Mouse (Mus musculus) frontal cortex, adult 2 months (tissue): ENCODE results near the gene Klhl1. TPM values are rescaled to one million over a fixed set of nuclear protein-coding genes. Genes with fewer than 3 reads are reported as not detected.
"Not testable (repeated sequence)": the region's sequence is repeated elsewhere in the genome, so short reads cannot be mapped to it uniquely, and the experiment has no call there.

Experiments
- DNase-seq, 2 experiments: peaks; one replicate each; pipeline ENCODE4 v3.0.0; 2022; ENCODE audit warnings: low spot score in 1 of 2; ENCODE audit errors: extremely low spot score in 1 of 2
- polyA plus RNA-seq: library from polyadenylated mRNA; depleted of rRNA; stranded (reverse); fragments of >200 nt; gene quantifications from 2 replicates; pipeline ENCODE4 v1.2.3, GENCODE M21; 2012; rRNA removed

The Klhl1 gene
- polyA plus RNA-seq: 3.1 and 3.3 TPM in 2 replicates

DNA sequence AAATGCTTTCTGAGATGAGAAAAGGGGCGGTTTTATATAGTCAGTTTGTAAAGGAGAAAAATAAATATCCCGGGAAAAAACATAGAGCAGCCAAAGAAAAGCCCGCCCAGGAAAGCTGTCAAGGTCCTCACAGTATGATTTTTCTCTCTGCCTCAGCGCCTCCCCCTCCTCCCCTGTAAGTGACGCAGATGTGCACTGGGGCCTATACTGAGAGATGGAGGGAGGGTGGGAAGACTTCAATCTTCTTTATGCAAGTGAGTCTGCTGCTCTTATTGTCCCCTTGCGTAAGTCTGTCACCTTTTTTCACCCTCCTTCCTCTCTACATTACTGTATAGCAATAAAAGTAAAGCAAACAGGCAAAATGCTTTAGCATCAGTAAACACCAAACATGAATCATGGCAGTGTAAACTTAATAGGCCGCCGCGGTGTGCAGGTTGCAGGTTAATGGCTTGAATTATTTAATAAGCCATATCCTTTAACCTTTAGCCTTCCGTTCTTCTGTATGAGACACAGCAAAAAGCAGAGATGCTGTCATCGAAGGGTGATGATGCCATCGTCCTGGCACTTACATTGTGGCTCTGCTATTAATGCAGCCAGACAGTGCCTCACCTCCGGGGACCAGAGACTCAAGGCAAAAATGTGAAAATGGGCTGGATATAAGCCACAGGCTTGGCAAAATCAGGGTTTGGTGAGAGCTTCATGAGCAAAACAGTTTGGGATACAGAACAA, at the start of gene Klhl1:
Gene Klhl1 (minus strand): TSS at position 149 of the 729 bp plus-strand sequence.
- DNase-seq: peak in 1 of 2 experiments; percentile 59

DNA sequence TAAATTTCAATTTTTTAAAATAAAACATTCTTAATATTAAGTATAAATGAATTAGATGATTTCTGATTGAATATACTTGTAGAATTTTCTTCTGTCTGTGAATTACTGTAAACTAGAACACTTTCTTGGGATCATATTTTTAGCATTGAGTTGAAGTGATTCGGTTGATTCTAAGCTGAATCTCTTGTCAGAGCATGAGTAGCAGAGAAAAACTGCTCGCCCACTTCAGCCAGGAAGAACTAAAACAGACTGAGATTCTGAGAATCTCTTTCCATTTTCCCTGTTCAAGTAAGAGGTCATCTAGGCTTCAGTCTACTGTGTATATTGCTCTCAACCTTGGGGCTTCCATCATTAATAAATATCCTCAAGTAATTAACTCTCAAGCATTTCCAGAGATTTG, 34.8 kb upstream of the Klhl1 start:
- DNase-seq: peak in 1 of 2 experiments; percentile 34

GRCm38 (mm10) chr14:96518151-96518953, 550 bp downstream of the Klhl1 start:
- peak in 1 of 2 experiments; percentile 31 for DNase-seq

DNA sequence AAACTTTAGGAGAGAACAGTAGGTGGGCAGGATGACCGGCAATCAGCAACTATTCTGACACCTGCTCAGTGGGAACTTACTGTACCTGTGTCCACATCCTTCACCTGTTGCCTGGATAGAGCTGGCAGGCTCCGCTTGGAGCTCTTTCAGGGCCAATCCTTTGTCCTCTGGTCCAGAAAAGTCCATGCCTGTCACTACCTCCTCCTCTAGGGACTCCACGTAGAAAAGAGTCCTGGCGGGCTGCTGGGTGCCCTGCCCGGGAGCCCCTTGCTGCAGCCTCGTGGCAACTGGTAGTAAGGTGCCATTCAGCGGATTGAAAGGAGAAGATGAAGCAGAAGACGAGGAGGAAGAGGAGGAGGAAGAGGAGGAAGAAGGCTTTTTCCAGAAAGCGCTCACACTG, 1.2 kb downstream of the Klhl1 start:
- DNase-seq: peak in 1 of 2 experiments; percentile 10

DNA sequence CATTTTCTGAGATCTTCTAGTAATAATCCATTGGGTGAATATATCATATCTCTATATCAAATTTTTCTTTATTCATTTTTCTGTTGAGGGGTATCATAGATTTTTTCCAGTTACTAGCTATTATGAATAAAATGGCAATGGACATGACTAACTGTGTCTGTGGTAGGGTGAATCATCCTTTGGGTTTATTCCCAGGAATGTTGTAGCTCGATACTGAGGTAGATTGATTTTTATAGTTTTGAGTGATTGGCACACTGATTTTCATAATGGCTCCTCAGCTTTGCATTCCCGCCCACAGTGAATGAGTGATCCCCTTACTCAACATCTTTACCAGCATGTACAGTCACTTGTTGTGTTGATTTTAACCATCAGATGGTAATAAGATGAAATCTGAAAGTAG, 19.0 kb downstream of the Klhl1 start:
- no peak for DNase-seq

- no peak for DNase-seq
These were observed 47.1 kb downstream of the Klhl1 start for GRCm38 (mm10) chr14:96471812-96472211.

DNA sequence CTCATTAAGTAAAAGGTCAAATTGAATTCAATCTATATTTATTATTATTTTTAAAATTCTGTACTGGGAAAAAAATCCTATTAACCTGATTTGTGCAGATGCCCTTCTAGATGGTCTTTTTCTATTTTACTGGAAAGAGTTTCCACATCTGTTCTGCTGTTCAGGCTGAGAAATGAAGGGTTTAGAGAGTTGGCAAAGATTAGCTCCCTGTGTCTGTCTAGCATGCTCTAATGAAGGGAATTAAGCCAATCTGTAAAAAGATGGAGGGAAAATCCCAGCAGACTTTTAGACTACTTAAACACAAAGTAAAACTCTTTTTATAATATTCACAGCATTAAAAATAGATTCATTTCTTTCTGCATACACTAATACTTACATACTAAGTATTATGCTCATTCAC, 47.6 kb downstream of the Klhl1 start:
- DNase-seq: no peak

- DNase-seq: no peak
These were observed 57.1 kb downstream of the Klhl1 start for GRCm38 (mm10) chr14:96461756-96462155.

- no peak for DNase-seq
These were observed 126.7 kb downstream of the Klhl1 start for GRCm38 (mm10) chr14:96392032-96392737.

DNA sequence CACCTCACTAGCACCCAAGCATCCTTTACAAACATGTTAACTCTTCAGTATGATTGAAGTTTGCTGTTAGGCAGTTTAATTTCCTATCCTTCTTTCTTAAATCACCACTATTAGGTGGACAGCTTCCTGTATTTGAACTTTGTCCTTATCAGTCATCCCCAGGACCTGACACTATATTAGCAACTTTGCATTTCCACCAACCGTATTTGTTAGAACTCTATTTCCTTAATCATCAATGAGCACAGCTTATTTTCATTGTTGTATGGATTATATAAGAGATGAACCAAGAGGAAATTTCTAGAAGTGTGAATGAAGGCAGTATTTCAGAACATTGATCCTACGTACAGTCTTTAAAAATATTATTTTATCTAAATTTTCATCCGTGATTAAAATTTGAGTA, 156.2 kb downstream of the Klhl1 start:
- no peak for DNase-seq

DNA sequence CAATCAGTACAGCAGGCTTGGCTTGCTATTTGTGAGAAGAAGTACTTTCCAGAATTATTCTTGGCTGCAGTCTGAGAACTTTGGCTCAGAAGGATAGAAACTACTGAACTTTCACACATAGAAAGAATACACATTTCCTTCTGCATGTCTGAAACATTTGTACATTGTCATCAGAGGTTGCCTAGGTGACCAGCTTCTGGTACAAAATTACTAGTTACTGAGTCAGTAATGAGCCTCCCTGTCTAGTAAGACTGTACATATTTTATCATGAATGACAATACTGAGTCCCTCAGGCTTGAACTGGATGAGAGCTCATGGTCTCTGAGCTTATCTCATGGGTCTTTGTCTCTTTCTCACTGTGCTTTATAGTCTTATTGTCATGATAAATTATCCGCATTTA, 170.7 kb downstream of the Klhl1 start:
- DNase-seq: peak in 1 of 2 experiments; percentile 3

- DNase-seq: no peak
These were observed 187.8 kb downstream of the Klhl1 start for GRCm38 (mm10) chr14:96331069-96331468.

DNA sequence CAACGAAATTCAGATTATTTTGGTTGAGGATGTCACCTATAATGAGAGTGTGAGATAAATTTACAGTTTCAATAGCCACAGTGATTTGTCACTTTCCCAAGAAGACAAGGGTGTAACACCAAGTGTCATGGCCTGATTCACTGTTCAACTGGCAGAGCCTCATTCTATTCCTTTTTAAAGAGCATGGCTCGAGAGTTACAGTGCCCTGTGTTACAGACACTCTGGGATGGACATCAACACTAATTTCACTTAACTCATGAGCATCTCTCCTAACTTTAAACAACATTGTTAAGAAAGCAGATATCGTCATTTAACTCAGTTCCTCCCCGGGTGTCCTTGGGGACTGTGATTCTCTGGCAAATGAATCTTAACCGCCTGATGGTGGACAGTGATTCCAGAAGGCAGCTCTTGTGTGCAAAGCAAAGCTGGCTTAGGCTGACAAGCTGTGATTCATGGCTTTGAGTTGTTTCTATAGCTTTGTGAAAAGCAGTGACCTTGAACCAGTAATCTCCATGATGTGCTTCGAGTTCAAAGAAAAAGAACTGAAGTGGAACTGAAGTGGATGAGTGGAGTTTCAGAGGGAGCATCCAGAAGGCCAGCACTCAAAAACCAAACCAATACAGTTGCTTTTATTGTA, 301.0 kb downstream of the Klhl1 start:
- no peak for DNase-seq

GRCm38 (mm10) chr14:96194795-96195194, 324.1 kb downstream of the Klhl1 start:
- not testable (repeated sequence) for DNase-seq

DNA sequence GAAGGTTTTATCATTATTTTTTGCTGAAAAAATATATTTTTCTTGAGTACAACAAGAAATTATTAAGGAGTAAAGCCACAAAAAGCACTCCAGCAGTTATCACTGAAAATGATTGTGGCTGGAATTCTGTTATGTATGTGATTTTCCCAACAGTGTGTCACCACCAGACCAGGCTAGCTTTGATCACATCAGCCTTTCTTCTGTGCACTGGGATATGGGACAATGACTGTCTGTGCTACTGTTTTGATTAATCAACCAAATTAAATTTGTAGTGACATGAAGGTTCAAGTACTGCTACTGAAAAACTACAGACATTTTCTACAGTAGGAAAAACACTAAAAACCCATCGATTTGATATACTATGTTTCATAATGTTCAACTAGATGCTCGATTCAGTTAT, 344.4 kb downstream of the Klhl1 start:
- no peak for DNase-seq

DNA sequence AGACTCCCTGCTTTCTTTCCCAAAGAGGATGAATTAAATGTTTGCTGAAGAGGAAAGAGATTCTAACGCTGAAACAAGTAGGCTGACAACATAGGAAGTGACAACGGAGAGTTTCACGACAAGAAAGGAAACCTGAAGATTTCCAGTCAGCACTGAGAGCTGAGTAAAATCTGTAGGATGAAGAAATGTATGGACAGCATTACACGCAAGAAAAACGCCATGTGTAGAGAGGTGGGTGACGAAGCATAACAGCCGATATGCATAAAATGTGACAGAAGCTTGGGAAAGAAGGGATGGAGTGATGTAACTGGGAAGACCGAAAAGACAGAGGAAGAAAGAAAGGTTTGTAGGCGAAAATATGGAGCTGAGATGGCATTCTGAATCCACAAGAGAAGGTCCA, 375.8 kb downstream of the Klhl1 start:
- peak in 1 of 2 experiments; percentile 44 for DNase-seq

GRCm38 (mm10) chr14:96140246-96140645, 378.7 kb downstream of the Klhl1 start:
- DNase-seq: peak in 1 of 2 experiments; percentile 38

GRCm38 (mm10) chr14:96107396-96107795, 411.5 kb downstream of the Klhl1 start:
- no peak for DNase-seq

DNA sequence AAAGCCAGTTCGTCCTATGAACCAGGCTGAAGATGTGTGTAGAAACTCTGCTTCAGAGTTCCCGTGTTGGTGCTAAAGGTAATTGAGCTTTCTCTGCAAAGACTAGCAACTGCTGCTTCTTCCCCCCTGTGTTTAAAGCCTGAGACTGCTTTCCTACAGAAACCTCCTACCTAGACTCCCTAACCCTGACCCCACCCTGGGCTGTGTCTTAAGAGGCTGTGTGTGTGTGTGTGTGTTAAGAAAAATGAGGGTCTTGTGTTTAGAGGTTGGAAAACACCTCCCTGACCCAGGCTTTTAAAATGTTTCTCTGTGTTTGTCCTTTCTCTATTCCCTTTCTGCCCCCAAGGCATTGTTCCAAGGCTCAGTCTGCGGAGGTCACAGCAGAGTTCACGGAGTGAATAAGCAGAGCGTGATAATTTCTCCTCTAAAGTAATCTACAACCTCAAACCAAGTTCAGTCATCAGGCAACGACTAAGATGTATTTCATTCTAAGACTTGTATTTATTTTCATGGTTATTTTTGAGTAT, 437.2 kb downstream of the Klhl1 start:
- no peak for DNase-seq

- DNase-seq: peak; percentile 20 to 23
These were observed 453.0 kb downstream of the Klhl1 start for GRCm38 (mm10) chr14:96065884-96066283.
